Mouse (Mus musculus): ENCODE measurements around the gene Hpn.

Gene Hpn

GRCm38 (mm10) chr7:31081106-31081505, 34.0 kb downstream of the Hpn start:
- no peak for DNase-seq (ENCODE audit: low spot score)

DNA sequence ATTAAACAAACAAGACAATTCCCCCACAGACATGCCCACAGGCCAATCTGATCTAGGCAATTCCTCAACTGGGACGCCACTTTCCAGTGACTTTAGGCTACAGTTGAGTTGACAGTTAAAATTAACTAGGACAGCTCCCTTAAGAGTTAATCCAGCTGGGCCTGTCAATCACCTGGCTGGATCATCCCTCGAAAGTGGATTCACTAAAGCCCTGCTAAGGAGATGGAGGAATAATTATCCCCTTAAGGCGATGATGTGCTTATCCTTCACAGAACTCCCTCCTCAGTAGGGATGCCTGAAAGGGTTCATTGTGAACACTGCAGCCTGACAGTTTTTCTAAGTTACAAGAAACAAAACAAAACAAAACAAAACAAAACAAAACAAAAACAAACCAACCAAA, 34.5 kb downstream of the Hpn start:
- DNase-seq (ENCODE audit: low spot score): no peak

- DNase-seq (ENCODE audit: low spot score): no peak
These were observed 35.4 kb downstream of the Hpn start for GRCm38 (mm10) chr7:31079670-31080069.

- no peak for DNase-seq (ENCODE audit: low spot score)
These were observed 37.1 kb downstream of the Hpn start for GRCm38 (mm10) chr7:31077885-31078445.

GRCm38 (mm10) chr7:31077470-31077869, 37.6 kb downstream of the Hpn start:
- DNase-seq (ENCODE audit: low spot score): no peak

DNA sequence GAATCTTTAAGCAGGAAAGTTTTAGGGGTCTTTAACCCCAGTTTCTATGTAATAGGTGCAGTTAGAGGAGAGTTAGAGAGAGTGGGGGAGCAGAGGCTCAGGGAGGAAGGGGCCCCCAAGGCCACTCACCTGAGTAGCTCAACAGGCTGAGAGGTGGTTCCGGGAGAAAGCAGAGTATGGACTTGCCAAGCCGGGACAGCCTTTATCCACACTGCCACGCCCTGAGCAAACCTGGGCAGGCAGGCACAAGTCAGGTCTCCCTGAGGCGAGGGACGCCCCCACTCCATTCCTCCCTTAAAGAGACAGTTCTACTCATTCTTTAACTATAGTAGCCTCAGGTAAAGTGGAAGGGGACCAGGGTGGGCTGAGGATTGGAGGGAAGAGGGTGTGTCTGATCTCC, 38.6 kb downstream of the Hpn start, which contains the start of gene Fxyd3:
Fxyd3 (minus strand) TSS at position 213 of the 400 bp plus-strand sequence.
- no peak for DNase-seq (ENCODE audit: low spot score)

DNA sequence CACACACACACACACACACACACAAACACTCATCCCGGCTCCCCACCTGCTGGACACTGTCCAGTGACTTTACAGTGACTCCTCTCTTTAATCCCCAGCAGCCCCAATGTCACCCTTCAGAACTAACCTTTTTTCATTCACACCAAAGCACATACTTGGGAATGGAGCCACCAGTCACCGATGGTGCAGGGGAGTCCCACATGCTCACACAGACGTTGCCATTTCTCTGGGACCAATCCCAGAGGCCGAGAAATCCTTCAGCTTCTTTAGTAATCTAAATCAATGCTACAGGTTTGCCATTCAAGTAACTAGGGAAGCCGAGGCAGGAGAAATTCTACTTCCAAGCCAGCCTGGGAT, 40.4 kb downstream of the Hpn start:
- no peak for DNase-seq (ENCODE audit: low spot score)

GRCm38 (mm10) chr7:31074061-31074712, 40.9 kb downstream of the Hpn start:
- DNase-seq (ENCODE audit: low spot score): no peak

- no peak for DNase-seq (ENCODE audit: low spot score)
These were observed 41.5 kb downstream of the Hpn start for GRCm38 (mm10) chr7:31073546-31073945.

DNA sequence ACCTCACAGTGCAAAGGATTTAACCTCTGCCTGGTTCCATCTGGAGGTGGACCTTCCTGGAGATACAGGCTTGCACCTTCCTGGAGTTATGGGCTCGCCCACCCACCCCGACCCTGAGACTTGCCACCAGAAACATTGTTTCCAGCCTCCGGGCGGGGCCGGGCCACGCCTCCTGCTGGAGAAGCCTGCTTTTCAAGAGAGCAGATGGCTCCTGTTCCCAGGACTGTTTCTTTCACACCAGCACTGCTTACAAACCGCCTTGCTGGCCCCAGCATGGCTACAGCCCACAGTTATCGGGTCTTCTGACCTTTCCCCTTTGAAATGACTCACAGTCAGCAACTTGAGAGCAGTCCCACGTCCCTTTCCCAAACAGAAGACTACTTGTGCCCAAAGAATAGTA, 42.8 kb downstream of the Hpn start:
- DNase-seq (ENCODE audit: low spot score): no peak

DNA sequence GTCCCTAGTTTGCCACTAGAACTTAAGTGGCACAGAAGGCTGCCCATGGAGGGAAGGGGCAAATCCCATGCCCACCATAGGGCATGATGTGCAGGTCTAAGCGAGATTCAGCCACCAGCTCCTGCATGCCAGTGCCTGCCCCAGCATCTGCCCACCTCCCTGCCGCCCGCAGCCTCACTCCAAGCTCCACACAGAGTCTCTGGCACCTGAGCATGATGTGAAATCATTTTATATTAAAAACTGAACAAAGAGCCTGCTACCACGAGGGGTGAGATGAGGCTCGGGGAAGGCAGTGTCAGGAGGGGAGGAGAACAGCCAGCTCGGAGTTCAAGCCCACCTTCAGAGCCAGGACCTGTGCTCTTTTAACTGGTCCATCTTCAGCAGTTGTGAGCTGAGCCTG, 44.8 kb downstream of the Hpn start:
- no peak for DNase-seq (ENCODE audit: low spot score)

DNA sequence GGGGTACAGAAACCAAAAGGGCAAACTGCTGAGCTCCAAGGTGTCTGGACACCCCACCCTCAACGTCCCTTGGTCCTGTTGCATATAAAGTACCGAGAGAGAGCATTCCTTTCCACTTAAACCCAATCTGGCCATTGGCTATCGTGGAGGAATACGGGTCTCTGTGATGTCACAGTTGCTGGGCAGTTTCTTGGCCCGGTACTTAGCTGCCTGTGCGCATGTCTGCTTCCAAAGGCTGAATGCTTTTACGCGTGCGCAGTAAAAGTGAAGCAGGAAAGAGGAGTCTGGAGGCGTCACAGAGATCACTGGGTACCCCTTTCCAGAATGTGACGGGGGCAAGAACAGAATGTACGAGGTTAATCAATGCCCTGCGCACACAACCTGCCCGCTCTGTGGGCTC, 45.6 kb downstream of the Hpn start:
- no peak for DNase-seq (ENCODE audit: low spot score)

- no peak for DNase-seq (ENCODE audit: low spot score)
These were observed 47.3 kb downstream of the Hpn start for GRCm38 (mm10) chr7:31067836-31068235.

GRCm38 (mm10) chr7:31063074-31063560, 52.0 kb downstream of the Hpn start:
- DNase-seq (ENCODE audit: low spot score): no peak

GRCm38 (mm10) chr7:31060621-31061010, 54.5 kb downstream of the Hpn start:
- DNase-seq (ENCODE audit: low spot score): no peak

DNA sequence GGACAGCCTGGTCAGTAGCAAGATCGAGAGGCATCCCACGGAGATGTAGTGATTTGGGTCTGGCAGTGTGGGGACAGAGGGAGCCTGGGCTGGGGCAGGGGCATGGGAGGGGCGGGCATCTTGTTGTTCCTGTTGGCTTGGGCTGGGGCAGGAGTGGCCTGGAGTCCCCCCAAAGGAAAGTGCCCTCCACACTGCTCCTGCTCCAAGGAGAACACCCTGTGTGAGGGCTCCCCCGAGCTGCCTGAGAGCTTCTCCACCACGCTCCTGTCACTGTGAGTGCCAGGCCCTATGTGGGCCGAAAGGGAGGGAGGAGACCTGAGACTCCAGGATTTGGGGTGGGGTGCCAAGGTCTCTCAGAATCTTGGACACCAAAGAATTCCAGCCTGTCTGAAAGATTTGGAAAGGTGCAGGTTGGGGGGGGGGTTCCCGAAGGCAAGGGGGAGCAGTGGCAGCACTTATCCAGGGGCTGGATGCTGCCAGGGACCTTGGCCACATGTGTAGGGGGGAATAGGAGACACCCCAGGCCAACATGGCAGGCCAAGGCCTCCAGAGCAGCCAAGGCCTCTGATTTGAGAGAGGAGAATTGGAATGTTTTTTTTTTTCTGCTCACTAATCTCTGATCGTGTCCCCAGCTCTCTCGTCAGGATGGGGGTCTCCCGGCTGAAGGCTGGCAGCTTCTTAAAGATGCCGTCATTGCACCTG, 55.0 kb downstream of the Hpn start:
- no peak for DNase-seq (ENCODE audit: low spot score)

DNA sequence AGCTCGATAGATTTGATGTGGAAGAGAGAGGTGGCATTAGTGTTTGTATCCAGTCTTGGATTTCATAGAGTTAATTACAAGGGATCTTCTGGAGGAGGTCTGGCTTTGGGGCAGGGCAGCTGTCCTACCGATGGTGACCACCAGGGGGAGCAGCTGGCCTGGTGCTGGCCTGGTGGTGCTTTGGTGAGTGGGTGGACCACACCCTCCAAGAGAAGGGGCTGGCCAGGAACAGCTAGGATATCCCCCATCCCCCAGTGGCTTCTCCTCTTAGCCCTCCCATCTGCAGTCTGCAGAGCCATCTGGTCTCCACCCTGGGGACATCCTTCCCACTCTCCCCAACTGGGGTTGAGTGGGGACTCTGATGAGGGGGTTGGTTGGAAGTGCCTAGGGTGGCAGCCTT, 56.0 kb downstream of the Hpn start, which contains the start of gene Lgi4:
Lgi4 (plus strand) TSS at position 235 of the 400 bp plus-strand sequence.
- peak; percentile 69 for DNase-seq (ENCODE audit: low spot score)

DNA sequence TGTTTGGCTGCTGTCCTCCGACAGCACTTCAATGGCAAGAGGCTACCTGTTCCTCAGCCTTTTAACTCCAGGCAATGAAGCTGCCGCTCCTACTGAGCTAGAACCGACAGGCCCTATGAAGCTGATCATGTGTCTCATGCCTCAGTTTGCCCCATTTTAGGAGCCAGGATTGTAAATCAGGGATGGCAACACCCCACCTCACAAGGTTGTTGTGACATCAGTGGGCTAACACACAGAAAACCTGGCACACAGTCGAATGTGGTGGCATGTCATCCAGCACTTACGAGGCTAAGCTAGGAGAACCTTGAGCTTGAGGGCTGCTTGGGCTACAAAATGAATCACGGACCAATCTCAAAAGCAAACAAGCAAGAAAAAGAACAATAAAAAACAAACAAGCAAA, 56.9 kb downstream of the Hpn start:
- DNase-seq (ENCODE audit: low spot score): no peak

DNA sequence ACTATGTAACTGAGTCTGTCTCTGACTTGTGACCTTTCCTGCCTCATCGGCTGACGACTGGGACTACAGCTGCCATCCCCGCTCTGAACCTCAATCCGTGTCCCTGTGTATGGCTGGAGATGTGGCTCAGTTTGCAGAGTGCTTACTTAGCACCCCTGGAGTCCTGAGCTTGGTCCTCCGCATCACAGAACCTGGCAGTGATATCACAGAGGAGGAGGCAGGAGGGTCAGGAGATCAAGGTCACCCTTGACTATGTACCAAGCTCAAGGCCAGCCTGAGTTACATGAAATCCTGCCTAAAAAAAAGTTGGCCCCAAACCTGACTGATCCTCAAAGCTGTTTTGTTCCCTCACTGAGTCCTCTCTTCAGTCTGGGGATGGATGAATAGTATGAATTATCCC, 57.4 kb downstream of the Hpn start:
- DNase-seq (ENCODE audit: low spot score): no peak

- peak; percentile 75 for DNase-seq (ENCODE audit: low spot score)
These were observed 58.0 kb downstream of the Hpn start, which contains the start of gene Fxyd1 for GRCm38 (mm10) chr7:31057071-31057470. TSS of gene Fxyd1 (minus strand) at chr7:31057199.

DNA sequence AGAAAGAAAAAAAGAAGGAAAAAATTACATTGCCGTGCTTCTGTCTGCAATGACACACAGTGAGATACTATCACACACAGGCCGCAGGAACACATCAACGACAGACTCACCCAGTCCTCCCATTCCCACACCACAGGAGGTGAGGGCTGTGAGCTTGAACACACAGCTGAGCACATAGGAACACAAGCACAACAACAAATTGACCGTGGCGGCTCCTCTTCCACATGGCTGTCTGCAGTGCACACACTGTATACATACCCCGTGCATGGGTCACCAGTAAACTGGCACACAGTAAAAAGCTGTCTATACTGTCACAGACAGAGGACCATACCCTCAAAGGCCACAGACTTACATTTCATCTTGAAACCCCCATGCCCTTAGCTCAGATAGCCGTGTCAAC, 58.6 kb downstream of the Hpn start:
- DNase-seq (ENCODE audit: low spot score): no peak

GRCm38 (mm10) chr7:31055883-31056282, 59.2 kb downstream of the Hpn start:
- DNase-seq (ENCODE audit: low spot score): peak; percentile 78

GRCm38 (mm10) chr7:31055354-31055824, 59.7 kb downstream of the Hpn start:
- DNase-seq (ENCODE audit: low spot score): peak; percentile 74
